Mouse (Mus musculus): ENCODE data around the gene Slco3a1. TPM values are rescaled to one million over a fixed set of nuclear protein-coding genes. Genes with fewer than 3 reads are reported as not detected.

Gene Slco3a1
- 13.9 TPM for polyA plus RNA-seq (2015; fragmentation: Illumina TruSeq; extraction: RNeasy Lipid Tissue Mini Kit (QIAGEN cat#74804); ENCODE audit: insufficient read depth, low replicate concordance)

DNA sequence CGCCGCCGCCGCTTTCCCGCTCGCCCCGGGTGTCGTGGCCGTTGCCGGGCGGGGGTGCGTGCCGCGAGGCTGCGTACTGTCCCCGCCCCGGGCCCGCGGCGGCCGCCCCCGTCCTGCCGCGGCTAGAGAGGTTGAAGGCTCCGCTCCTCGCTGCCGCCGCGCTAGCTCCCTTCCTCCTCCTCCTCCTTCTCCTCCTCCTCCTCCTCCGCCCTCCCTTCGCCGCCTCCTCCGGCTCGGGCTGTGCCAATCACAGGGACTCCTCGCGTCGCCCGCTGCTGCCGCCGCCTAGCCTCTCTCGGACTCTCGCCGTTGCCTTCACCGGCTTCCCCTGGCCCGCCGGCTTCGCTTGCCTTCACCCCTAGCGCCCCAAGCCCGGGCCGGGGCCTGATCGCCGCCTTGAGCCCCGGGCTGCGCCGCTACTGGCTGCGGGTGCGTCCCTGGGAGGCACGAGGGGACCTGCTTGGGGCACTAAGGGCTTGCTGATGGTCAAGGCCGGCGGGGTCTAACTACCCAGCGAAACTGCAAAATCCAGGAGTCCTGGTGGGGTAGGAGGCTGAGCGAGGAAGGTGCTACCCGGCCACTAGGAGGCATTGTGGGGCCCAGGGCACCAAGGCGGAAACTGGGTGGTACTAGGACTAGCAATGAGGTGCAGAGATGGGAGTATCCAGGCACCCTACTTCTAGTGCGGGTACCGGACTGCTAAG is at the start of gene Slco3a1:
Gene Slco3a1 (minus strand): TSS at position 173 of the 704 bp plus-strand sequence.

